Mouse (Mus musculus) layer of hippocampus, postnatal 25 days (tissue): Measurements from ENCODE around the gene Ifitm6. TPM values are rescaled to one million over a fixed set of nuclear protein-coding genes. Genes with fewer than 3 reads are reported as not detected.
A peak's percentile ranks its signal among the peaks of the same experiment; 100 is the strongest.
"Not testable (repeated sequence)": the region's sequence is repeated elsewhere in the genome, so short reads cannot be mapped to it uniquely, and the experiment has no call there.

Source experiments
- DNase-seq, 2 experiments: peaks; one replicate each; pipeline ENCODE4 v3.0.0; 2022; ENCODE audit warnings: mixed read lengths in 2 of 2, low spot score in 1 of 2; ENCODE audit errors: extremely low spot score in 1 of 2
- total RNA-seq, 2 experiments: library from RNA; stranded (reverse); gene quantifications; 2 replicates each; pipeline ENCODE4 v1.2.3; 2021

Gene Ifitm6
- total RNA-seq: not detected

DNA sequence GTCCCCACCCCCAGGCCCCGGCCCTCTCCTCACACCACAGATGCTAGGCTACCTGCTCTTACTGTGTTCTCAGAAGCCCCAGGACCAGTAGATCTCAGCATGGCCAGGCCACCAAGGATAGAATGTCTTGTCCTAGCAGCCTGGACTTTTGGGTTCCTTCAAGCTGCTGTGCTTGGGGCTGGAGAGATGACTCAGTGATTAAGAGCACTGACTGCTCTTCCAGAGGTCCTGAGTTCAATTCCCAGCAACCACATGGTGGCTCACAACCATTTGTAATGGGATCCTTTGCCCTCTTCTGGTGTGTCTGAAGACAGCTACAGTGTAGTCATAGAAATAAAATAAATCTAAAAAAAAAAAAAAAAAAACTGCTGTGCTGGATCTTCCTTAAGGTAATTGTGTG lies at the start of gene Ifitm6:
Gene Ifitm6, minus strand, starts transcription at position 101 of the 400 bp plus-strand sequence.
- not testable (repeated sequence) for DNase-seq

DNA sequence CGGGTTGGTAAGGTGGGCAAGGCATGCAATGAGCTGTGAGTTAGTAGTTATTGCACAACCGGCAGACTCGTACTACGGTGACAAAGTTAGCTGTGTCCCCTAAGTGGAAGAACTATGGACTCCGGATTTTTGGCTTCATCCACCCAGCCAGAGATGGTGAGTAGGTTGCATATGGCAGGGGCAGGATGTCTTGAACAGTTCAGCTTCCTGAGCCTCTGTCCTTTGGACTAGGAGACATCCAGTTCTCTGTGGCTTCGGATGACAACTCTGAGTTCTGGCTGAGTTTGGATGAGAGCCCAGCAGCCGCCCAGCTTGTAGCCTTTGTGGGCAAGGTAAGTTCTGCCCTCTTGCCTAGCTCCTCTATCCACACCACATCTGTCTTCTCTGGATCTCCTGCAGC lies 46.9 kb upstream of the Ifitm6 start:
- no peak for DNase-seq

DNA sequence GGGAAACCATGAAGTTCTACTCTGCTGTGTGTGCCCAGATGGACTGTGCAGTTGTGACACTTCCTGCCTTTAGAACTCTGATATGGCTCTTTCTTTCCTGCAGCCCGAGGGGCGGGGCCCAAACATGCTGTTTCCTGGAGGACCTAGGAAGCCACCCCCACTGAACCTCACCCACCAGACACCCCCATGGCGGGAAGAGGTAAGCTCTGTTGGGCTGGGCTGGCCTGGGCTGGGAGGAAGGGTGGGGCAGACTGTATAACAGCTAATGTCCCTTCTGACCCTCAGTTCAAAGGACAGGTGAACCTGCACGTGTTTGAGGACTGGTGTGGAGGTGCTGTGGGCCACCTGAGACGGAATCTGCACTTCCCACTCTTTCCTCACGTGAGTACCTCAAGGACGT lies 46.5 kb upstream of the Ifitm6 start:
- DNase-seq: no peak

DNA sequence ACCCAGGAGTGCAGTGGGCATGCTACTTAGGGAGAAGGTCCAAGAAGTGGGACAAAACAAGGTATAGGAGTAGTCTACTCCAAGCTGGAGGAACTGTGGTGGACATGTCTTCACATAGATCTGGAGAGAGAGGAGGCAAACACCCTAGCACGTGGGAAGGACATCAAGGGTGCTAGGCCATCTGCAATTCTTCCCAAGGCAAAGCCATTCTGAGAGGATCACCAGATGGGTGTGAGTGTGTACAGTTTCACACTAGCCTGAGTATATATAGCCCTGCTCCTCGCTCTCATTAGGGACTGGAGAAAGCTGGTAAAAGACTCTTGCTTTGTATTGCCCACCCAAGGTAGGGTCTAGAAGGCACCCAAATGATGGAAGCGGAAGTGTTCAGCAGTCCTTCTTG lies 45.6 kb upstream of the Ifitm6 start:
- DNase-seq: no peak

DNA sequence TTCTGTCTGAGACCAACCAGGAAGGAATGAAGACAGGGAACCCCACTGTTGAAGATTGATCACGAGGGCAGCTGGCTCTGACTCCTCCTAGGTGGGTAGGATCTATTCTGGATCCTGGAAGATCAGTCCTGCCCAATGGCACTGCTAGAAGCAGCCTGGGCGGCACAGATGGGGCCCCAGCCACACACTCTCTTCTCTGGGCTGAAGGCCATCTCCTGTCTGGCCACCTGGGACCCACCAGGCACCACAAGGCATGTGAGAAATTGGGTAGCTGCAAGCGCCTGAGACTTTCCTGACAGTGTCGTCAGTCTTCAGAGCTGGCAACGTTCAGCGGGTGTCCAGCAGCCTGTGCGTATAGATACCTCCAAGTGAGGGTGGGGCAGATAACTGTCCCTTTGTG lies 44.8 kb upstream of the Ifitm6 start:
- no peak for DNase-seq

DNA sequence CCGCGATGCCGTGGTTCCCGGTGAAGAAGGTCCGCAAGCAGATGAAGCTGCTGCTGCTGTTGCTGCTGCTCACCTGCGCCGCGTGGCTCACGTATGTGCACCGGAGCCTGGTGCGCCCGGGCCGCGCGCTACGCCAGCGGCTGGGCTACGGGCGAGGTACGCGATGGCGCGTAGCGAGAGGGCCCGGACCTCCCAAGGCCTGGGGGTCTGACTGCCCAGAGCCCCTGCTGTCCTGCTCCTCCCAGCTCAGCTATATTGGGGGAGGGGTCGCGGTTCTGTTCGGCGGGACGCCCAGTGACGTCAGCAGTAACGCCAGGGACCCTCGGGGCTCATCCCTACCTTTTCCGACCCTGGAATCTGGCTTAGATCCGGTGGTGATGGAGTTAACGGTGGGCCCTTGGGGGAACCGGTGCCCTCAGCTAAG lies 43.6 kb upstream of the Ifitm6 start:
- DNase-seq: no peak

DNA sequence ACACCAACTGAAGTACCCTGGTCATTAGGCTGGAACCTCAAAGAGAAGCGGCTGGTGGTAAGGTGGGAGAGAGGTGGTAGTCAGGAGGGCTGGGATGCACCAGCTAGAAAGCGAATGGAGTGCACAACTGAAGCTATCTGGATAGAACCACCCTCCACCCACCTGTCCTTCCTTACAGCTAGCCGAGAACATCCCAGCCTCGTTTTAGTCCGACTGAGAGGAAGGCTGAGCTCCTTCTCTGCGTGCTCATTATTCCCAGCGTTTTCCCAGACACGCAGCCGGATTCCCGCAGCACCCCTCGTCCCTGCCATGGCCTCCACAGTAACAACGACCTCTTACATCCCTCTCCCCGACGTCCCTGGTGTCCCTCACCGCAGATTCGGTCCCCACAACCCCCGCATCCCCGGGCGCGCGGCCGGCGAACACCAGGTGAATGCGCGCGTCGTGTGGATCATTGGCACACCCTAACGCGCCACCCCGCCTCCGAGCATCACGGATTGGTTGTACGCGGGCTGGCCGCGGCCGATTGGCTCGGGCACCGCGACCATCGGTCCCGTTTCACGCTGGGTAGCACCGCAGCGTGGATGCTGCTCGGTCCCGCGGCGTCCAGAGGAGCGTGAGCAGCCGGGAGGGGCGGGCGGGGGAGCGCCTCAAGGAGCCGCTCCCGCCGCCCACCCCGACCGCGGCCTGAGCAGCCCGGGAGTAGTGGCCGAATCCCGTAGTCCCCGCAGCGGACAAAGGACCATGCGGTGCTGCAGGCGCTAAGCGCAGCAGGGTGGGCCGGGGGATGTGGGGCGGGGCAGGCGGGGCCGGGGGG lies 42.9 kb upstream of the Ifitm6 start, which contains the start of gene B4galnt4:
Gene B4galnt4, plus strand, starts transcription at position 679 of the 817 bp plus-strand sequence.
- DNase-seq: peak; percentile 79 to 85

DNA sequence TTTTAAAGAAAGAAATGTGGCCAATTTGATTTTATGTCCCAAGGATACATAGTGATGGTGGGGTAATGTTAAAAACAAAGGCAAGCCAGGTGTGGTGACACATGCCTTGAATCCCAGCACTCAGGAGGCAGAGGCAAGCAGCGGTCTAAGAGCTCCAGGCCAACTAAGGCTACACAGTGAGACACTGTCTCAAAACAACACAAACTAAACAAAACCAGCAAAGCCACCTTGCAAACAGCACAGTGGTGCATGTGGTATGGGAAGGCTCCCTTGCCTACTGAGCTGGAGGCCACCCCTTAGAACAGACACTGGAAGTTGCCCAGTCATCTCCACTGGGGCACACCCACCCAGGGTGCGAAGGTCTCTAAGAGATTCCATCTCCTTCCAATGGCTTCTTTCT lies 42.2 kb upstream of the Ifitm6 start:
- DNase-seq: no peak

DNA sequence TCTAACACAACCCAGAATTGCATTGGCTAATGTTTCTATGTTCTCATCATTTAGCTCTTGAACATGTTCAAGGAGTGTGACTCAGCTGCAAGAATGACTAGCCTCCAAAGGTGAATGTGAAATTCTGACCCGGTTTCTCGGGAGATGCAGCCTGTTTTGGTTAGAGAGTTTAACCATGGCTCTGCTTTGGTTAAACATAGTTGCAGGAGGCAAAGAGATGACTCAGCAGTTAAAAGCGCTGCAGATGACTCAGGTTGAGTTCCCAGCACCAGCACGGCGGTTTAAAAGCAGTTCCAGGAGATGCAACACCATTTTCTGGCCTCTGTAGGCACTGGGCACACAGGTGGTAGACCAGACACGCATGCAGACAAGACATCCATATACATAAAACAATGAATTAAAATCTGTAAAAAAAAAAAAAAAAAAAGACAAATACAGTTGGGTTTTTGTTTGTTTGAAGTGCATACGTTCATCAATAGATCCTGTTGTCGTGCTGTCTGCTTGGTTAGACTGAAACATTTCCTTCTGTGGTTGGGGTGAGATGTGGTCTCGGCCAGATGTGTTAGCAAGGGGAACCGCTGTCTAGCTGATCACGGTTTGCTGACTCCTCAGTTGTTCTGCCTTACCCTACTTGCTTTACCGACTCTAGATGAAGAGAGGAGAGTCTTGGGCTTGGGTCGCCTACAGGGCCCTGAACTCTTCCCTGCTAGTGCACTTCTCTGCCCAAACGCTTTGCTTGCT lies 41.0 kb upstream of the Ifitm6 start:
- no peak for DNase-seq

DNA sequence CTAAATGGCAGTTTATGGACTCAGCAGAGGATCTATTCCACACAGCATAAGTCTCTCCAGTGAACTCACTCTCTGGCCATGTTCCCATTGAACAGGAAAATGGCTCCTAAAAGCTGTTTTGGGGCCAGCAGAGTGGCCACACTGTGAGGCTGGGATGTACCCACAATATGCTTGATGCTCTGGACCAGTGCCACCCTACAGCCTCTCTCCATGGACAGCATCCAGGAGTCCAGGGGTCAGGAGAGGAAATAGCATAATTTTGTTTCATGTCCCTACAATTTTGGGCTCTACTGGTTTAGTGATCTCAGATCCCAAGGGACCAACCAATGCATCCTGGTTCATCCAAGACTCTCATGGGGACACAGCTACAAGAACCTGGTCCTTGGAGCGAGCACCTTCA lies 39.8 kb upstream of the Ifitm6 start:
- no peak for DNase-seq

DNA sequence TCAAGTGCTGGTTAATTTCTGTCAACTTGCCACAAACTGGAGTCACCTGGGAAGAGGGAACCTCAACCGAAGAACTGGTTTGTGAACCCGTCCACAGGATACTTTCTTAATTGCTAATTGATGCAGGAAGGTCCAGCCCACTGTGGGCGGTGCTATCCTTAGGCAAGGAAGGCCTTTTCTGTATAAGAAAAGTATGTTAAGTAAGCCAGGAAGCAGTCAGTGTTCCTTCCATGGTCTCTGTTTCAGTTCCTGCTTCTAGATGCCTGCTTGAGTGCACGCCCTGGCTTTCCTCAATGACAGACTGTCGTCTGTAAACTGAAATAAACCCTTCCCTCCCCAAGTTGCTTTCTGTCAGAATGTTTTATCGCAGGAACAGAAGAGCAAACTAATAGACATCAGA lies 39.3 kb upstream of the Ifitm6 start:
- DNase-seq: no peak

DNA sequence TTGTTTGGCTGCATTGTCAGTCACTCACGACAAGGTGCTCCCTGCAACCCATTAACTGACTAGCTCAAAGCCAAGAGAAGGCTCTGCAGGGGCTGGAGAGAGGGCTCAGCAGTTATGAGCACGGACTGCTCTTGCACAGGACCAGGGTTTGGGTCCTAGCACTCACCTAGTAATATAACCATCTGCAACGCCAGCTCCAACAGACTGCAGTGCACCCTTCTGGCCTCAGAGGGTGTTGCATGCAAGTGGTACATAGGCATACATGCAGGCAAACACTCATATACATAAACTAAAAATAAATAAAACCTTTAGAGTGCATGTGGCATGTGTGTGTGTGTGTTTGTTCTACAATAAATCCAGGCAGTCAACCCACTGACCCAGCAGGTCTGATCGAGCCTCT lies 38.1 kb upstream of the Ifitm6 start:
- DNase-seq: no peak

DNA sequence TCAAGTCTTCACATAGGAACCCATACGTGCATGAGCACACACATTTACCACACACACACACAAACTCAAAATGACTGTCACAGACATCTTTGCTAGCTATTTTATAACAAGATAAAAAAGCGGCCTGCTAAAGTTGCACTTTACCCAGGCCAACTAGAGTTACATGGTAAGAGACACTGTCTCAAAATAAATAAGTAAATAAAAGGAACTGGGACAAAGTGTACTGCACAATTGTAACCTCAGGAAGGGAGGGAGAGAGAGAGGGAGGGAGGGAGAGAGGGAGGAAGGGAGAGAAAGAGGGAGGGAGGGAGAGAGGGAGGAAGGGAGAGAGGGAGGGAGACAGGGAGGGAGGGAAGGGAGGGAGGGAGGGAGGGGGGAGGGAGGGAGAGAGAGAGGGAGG lies 34.7 kb upstream of the Ifitm6 start:
- no peak for DNase-seq

DNA sequence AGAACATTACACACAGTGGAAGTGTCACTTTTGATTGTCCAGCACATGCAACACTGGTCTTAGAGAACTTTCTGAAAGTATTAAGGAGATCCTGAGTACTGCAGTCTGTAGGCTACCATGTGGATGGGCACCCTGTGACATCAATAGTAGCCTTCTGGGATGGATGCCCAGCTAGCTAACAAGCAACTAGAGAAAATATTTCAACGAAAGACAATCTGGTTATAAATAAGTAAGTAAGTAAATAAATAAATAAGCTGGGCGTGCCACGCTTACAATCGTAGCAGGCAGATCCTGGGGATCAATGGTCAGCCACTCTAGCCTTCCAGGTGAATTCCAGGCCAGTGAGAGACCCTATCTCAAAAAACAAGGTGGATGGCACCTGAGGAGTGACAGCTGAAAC lies 34.3 kb upstream of the Ifitm6 start:
- DNase-seq: no peak

DNA sequence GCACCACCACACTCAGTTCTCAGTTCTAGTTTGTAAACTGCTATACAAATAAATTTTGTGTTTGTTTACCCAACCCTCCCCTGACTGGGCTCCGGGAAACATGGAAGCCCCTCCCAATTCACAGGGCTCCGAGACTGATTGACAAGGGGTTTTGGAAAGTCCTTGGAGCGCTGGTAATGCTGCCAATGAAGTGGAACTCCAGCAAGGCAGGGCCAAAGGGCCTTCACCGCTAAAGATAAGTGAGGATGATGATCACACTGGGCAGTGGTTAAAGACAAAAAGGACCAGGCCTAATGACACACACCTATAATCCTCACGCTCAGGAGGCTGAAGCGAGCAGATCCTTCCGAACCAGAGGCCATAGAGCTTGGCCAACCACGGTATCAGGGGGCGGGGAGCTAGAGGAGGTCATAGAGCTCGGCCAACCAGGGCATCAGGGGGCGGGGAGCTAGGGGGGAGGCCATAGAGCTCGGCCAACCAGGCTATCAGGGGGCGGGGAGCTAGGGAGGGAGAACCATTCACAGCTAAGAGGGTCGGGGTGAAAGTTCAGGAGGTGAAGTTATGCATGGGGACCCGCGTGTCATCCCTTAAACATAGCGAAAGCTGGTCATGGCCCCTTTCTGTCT lies 33.4 kb upstream of the Ifitm6 start:
- no peak for DNase-seq

DNA sequence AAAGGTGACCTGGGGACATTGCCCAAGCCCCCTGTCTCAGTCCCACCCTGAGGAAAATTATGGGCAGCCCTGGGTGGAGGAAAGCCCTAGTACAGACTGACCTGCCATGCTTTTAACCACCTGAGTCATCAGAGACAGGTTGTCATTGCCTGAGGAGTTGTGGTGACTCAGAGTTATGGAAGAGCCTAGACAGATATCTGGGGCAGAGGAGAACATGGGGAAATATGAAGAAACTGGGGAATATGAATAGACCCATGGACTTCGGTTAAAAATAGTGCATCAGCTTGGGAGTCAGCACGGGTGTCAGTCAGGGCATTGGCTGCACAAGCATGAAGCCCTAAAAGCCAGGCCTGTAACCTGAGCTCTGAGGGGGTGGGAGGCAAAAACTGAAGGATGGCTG lies 31.6 kb upstream of the Ifitm6 start:
- no peak for DNase-seq

DNA sequence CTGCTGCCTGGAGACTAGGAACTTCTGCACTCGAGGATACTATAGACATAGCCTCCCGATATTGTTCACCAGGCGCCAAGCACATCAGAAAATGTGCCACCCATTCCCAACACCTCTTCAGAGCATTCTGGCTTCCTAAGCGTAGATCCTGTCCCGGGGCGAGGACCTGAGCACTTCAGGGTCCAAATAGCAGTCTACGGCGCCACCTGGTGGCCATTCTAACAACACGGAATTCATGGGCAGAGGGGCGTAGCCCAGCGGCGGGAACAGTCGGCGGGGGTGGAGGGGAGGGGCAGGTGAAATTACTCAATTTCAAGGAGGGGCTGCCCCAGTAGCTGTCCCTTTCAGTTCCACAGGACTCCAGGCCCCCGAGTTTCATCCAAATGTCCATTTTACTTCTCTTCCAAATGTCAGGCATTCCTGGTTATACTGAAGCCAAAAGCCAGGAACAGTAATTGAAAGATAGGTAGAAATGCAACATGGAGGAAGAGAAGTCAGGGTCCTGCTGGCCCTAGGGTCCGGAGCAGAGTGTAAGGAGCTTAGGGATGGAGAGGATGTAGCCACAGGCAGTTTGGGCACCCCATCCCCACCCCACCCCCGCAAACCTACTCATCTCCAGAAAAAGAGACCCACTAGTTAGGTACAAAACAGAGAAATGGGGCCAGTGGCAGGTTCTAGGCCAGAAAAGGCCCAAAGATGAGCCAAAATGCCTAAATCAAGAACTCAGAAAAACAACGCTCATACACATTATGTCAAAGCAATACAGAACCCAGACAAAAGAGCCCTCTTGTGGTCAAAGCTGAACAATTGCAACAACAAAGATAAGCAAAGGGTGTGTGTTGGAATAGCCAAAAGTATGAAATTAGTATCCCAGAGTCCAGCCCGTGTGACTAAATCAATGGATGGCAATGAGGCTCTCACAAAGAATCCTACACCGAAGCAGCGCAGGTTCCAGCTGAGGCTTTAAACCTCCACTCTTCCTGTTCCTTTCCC lies 30.8 kb upstream of the Ifitm6 start:
- DNase-seq: peak; percentile 82 to 98

DNA sequence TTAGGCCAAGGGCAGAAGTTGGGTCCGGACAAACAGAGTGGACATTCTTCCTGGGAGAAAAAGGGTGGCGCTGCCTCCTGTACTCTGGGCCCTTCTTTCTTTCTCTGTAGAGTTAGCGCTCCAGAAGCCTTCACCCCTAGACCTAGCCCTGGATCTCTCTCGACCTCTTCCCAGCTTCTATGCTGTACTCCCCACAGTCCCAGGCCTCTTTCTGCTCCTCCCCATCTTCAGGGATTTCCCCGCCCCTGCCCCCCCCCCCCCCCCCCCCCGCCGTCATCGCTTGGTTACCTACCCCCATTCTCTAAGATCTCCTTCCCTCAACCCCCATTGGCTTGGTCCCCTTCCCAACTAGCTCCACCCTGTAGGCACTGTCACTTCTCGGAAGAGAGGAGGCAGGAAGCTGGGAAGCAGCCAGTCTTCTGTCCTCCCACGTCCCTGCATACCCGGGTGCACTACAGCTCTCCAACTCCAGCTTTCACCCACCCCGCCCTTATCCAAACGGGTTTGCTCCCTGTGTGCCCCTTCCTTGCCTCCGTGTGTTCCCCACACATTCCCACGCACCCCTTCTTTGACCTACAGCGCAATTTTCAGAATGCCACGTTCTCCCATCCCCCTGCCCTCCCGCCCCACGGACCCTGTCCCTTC lies 30.0 kb upstream of the Ifitm6 start:
- DNase-seq: peak; percentile 47 to 48

DNA sequence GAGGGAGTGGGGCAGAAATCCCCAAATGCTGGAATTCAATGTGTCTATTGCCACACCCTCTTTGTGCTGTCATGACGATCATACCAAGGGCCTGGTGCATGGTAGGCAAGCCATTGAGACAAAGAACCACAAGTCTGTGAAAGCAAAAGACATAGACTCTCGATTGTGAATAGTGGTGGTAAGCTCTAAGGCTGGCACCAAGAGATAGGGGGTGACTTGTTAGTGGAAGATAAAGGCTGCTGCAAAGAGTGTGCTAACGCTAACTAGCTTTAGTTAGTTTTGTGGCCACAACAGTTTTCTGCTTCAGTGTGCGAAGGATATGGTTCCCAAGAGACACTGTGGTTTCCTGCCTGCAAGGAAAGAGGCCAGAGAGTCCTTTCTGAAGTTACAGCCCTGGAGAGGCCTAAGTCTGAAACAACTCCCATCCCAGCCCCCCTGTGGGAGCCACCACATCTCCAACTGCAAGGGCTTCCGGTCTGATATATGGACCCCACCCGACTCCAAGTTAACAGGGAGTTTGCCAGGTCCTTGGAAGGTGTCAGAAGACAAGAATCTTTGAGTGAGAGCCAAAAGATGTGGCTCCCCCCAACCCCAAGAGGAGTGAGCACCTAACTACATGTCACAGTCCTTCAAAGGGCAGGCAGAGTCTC lies 29.3 kb upstream of the Ifitm6 start:
- DNase-seq: no peak
